Mouse (Mus musculus) bone marrow, adult 2 months (tissue): ENCODE results near the gene Cipc.

Experiments
- CTCF ChIP-seq: fragments of 200-500 bp; IDR thresholded peaks from 2 replicates; pipeline ENCODE4 v1.5.1; 2011; ENCODE audit warnings: low read length, control low read depth; ENCODE audit not compliant: control insufficient read depth, insufficient read depth
- POLR2A ChIP-seq: fragments of 200-500 bp; IDR thresholded peaks from 2 replicates; pipeline ENCODE4 v1.6.1; 2011; ENCODE audit warnings: low read depth, mild to moderate bottlenecking, control low read depth, low read length, borderline replicate concordance; ENCODE audit not compliant: control insufficient read depth

DNA sequence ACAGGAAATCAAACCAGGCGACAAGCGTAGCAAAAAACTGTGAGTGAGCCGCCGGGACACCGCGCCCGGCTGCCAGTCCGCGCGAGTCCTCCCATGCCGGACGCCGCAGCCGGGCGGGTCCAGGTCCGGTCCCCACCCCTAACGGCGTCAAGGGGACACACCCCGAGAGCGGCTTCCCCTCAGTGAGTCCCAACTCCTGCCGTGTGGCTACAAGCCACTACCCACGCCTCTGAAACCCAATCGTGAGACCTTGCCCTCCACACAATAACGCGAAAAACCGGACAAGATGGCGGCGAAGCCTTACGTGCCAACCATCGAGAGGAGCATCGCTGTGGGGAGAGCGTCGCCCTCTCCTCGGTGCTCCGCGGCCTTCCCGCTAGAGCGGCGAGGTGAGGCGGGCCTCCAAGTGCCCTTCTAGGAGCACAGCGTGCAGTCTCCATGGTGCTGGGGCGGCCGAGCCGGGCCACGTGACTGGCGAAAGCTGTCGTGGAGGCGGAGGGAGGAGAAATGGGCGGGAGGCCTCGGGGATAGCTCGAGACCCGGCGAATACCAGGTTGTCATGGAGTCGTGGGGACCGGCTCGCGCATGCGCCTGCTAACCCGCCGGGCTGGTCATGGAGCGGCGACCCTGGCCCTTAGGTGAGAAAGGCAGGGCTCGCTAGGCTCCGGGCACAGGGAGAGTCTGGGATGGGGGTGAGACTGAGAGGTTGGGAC is at the start of gene Cipc:
- TF ChIP-seq CTCF = no peak
- peak; percentile 68; the same call in 1 of the 2 replicates for TF ChIP-seq POLR2A
